Mouse (Mus musculus) heart, embryonic 16.5 days (tissue): ENCODE measurements at regions not wholly inside any gene's neighbourhood (a gene's known extent, or its start where the extent isn't known, plus 50 kb on each side); places are given as distances from the start of the nearest gene placed in this dataset.

Experiments used
- ATAC-seq: fragments of 200-750 bp; cut with Nextera tagmentation; replicated peaks from 2 replicates; pipeline ENCODE4 v1.8.0; 2017; ENCODE audit warnings: moderate number of reproducible peaks; ENCODE audit not compliant: insufficient read depth, low FRiP score; ENCODE audit errors: extremely low read depth
- H3K27ac ChIP-seq: fragments of 300-500 bp; sonication (generic); 2 replicates; pipeline ENCODE4 v1.5.1; 2014; ENCODE audit warnings: mild to moderate bottlenecking, low read length, control low read depth, moderate library complexity
- H3K27me3 ChIP-seq: fragments of 300-500 bp; sonication (generic); 2 replicates; pipeline ENCODE4 v1.6.1; 2014; ENCODE audit warnings: low read length, mixed read lengths; ENCODE audit not compliant: control insufficient read depth, insufficient read depth
- H3K36me3 ChIP-seq: fragments of 300-500 bp; sonication (generic); 2 replicates; pipeline ENCODE4 v1.6.1; 2014; ENCODE audit not compliant: control insufficient read depth, insufficient read depth
- H3K4me1 ChIP-seq: fragments of 300-500 bp; sonication (generic); 2 replicates; pipeline ENCODE4 v1.6.1; 2014; ENCODE audit warnings: low read length, mixed read lengths; ENCODE audit not compliant: control insufficient read depth, insufficient read depth
- H3K4me2 ChIP-seq: fragments of 300-500 bp; sonication (generic); 2 replicates; pipeline ENCODE4 v1.6.1; 2014; ENCODE audit warnings: low read depth, mild to moderate bottlenecking, control low read depth, low read length
- H3K4me3 ChIP-seq: fragments of 300-500 bp; sonication (generic); 2 replicates; pipeline ENCODE4 v1.5.1; 2014; ENCODE audit warnings: mild to moderate bottlenecking, control low read depth, low read length
- H3K9ac ChIP-seq: fragments of 300-500 bp; sonication (generic); 2 replicates; pipeline ENCODE4 v1.6.1; 2014; ENCODE audit warnings: low read length, control low read depth
- H3K9me3 ChIP-seq: fragments of 300-500 bp; sonication (generic); replicated peaks from 2 replicates; pipeline ENCODE4 v1.6.1; 2016; ENCODE audit warnings: low read length; ENCODE audit not compliant: control insufficient read depth
- WGBS: fragments of 180-500 bp; shearing (Covaris S2); extraction: QIAGEN DNeasy Blood & Tissue Kit; methylation state at CpG from one replicate; pipeline ENCODE4 v1.1.7; 2014; 5-methylcytosine and 5-hydroxymethylcytosine counted together

DNA sequence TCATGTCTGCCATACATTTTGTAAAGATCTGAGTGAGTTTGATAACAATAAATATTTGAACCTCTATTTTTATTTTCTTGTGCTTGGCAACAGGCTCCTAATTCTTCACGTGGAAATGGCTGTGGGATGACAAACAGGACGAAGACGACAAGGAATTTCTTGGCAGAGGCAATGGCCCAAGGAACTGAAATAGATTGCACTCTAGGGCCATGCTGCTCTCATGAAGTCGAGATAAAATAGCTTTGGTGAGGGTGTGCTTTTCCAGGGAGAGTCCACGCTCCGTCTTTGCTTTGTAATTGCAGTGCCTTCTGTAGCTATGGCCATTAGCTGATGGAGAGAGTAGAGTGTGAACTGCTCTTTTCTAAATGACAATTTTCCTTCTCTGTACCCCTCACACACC is 50.9 kb upstream of the 1810046K07Rik start:
- 26% methylated on average over 6 of the region's 6 CpGs for WGBS
- H3K4me1 ChIP-seq, result peaks cover 6% of the 10 kb centered on the region
- no peaks in the 10 kb centered on the region for H3K27me3 ChIP-seq
- H3K9ac ChIP-seq, result no peak overlapping the region
- H3K27ac ChIP-seq, result peak overlapping the region; percentile 29
- H3K36me3 ChIP-seq, result no peaks in the 10 kb centered on the region
- no peaks in the 10 kb centered on the region; the same call in 1 of the 2 replicates for H3K9me3 ChIP-seq
- H3K4me3 ChIP-seq, result no peak overlapping the region
- no peak overlapping the region for H3K4me2 ChIP-seq
- ATAC-seq, result 0 out of 2 replicates have a peak, but pooled peaks have one; percentile 58

DNA sequence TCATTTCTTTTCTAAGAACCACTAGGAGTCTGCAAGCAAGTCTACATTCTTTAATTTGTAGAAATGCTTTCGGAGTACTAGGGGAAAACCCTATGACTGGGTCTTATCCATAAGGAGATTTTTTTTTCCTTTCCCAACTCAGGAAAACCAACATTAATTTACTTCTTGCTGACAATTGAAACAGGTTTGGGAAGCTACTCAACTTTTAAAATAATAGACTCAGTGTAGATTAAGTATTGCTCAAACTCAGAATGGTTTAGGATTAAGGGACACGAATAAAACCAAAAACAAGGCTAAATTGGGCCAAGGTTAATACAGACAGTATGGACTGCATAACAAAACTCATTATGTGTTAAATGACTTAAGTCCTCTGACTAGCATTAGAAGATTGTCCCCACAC is 65.2 kb upstream of the 1810046K07Rik start:
- no peaks in the 10 kb centered on the region for H3K9me3 ChIP-seq
- no peaks in the 10 kb centered on the region for H3K27me3 ChIP-seq
- ATAC-seq, result no peak
- no peaks in the 10 kb centered on the region for H3K36me3 ChIP-seq
- no peak overlapping the region for H3K4me2 ChIP-seq
- no peak overlapping the region for H3K27ac ChIP-seq
- H3K9ac ChIP-seq, result no peak overlapping the region
- H3K4me1 ChIP-seq, result peaks cover 9% of the 10 kb centered on the region
- WGBS, result 89% methylated on average over 2 of the region's 2 CpGs
- H3K4me3 ChIP-seq, result no peak overlapping the region

DNA sequence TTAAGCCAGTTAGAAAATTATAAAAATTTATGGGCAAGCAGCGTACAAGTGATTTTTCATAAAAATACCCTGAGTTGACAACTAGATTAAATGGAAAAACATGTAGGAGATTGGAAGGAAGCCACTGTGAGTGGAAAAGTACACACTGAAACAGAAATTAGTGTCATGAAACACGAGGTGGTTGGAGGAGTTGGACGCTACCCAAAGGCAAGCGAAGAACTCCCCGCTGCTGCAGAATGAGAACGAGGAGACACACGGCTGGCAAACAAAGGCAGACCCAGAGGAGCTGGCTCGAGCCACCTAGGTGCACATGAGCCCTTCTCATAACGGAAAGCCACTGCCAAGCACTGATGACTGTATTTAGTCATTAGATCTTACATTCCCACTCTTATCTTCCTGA is 65.7 kb upstream of the 1810046K07Rik start:
- no peak overlapping the region for H3K9ac ChIP-seq
- H3K4me1 ChIP-seq, result peaks cover 9% of the 10 kb centered on the region
- no peak overlapping the region for H3K4me3 ChIP-seq
- ATAC-seq, result no peak
- no peaks in the 10 kb centered on the region for H3K36me3 ChIP-seq
- H3K4me2 ChIP-seq, result no peak overlapping the region
- no peak overlapping the region for H3K27ac ChIP-seq
- WGBS, result 42% methylated on average over 9 of the region's 9 CpGs
- no peaks in the 10 kb centered on the region for H3K27me3 ChIP-seq
- H3K9me3 ChIP-seq, result no peaks in the 10 kb centered on the region

DNA sequence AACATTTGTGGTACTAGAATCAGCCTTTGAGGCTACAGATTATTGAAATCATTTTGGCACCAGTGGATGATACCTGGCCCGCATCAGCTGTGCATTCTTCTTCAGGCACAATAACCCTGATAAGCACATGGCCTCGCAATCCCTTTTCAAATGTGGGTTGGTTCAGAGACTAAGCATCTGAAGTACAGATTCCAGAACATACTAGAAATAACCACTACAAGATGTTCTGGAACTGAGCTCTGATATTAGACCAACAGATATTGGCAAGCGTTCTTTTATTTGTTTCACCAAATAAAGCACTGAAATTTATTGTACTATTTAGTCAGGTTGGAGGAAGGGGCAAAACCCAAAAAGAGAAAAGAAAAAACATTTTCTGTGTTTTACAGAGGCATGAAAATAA is 68.1 kb upstream of the 1810046K07Rik start:
- H3K27ac ChIP-seq, result no peak overlapping the region
- WGBS, result 68% methylated on average over 3 of the region's 3 CpGs

DNA sequence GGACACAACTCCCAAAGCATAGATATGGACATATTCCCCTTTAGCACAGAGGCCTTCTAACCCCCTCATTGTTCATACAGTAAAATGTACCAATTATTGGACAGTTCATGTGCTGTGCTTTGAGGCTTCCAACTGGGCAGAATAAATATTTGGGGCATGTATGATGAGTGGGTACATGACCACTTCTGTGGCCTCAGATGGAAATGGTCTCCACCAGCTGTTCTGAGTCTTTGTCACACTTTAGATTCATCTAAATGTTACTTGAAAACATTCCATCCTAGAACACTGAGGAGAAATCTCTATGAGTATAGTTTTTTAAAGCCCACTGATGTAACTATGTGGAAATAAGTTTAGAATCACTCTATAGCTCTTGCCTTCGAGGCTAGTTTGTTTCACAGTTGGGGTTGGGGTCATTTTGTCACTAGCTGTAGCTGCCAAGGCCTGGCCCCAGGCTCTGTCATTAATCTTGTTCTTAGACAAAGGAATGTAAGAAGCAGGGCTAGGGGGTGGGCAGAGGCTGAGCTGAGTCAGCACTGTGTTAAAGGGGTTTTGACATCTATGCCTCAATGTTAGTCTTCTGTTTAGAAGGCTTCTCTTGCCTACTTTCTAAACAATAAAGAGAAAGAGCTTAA is 69.0 kb upstream of the 1810046K07Rik start:
- no peak for ATAC-seq
- Histone ChIP-seq H3K27ac (no peak overlapping the region), H3K9me3 (no peaks in the 10 kb centered on the region), H3K4me3 (no peak overlapping the region), H3K4me2 (no peak overlapping the region), H3K9ac (no peak overlapping the region), H3K36me3 (no peaks in the 10 kb centered on the region), H3K27me3 (no peaks in the 10 kb centered on the region), H3K4me1 (peaks cover 5% of the 10 kb centered on the region)
- 22% methylated on average over 1 of the region's 1 CpGs for WGBS

More for the DNA sequence above, 68.1 kb upstream of the 1810046K07Rik start:
- Histone ChIP-seq H3K4me2 (no peak overlapping the region), H3K9me3 (no peaks in the 10 kb centered on the region), H3K4me1 (peaks cover 5% of the 10 kb centered on the region), H3K27me3 (no peaks in the 10 kb centered on the region), H3K4me3 (no peak overlapping the region), H3K9ac (no peak overlapping the region), H3K36me3 (no peaks in the 10 kb centered on the region)
- ATAC-seq, result no peak

DNA sequence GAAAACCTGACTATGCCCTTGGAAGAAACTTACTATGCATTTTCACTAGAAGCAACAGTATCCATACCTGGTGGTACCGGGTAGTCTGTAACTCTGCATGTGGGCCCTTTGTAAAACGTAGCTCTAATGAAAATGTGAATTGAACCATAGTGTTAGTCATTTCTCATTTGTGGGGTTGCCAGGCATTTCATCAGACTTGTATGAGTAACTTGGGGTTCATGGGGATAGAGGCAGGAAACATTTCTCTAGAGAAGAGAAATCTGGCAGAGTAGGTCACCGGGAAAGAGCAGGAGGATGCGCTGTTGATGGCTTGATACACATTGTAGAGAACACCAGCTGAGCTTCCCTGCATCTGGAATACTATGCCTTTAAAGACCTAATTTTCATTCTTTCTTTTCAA is 70.2 kb upstream of the 1810046K07Rik start:
- ATAC-seq, result no peak
- H3K4me1 ChIP-seq, result peaks cover 3% of the 10 kb centered on the region
- no peak overlapping the region for H3K4me3 ChIP-seq
- H3K9ac ChIP-seq, result no peak overlapping the region
- no peak overlapping the region for H3K4me2 ChIP-seq
- H3K27ac ChIP-seq, result no peak overlapping the region
- no peaks in the 10 kb centered on the region for H3K9me3 ChIP-seq
- 89% methylated on average over 4 of the region's 4 CpGs for WGBS
- H3K36me3 ChIP-seq, result no peaks in the 10 kb centered on the region
- H3K27me3 ChIP-seq, result no peaks in the 10 kb centered on the region

DNA sequence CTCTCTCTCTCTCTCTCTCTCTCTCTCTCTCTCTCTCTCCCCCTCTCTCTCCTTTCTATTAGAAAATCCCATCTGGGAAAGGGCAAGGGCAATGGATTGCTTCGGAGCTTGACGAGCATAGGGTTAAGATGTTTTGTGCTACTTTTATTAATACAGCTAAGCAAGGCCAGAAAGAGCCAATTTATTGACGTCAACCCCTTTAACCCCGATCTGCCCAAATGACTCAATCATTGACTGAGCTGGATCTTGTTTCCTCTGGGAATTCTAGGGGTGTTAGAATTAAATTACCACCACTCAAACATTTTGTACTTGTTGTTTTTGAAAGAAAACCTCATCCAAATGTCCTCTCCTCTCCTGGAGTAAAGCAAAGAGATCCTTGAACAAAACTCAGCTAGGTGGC is 70.6 kb upstream of the 1810046K07Rik start:
- no peak for ATAC-seq
- H3K27ac ChIP-seq, result no peak overlapping the region
- 77% methylated on average over 4 of the region's 4 CpGs for WGBS
- H3K4me2 ChIP-seq, result no peak overlapping the region
- H3K9ac ChIP-seq, result no peak overlapping the region
- H3K4me3 ChIP-seq, result no peak overlapping the region
- peaks cover 3% of the 10 kb centered on the region for H3K4me1 ChIP-seq
- no peaks in the 10 kb centered on the region for H3K27me3 ChIP-seq
- H3K36me3 ChIP-seq, result no peaks in the 10 kb centered on the region
- H3K9me3 ChIP-seq, result no peaks in the 10 kb centered on the region

DNA sequence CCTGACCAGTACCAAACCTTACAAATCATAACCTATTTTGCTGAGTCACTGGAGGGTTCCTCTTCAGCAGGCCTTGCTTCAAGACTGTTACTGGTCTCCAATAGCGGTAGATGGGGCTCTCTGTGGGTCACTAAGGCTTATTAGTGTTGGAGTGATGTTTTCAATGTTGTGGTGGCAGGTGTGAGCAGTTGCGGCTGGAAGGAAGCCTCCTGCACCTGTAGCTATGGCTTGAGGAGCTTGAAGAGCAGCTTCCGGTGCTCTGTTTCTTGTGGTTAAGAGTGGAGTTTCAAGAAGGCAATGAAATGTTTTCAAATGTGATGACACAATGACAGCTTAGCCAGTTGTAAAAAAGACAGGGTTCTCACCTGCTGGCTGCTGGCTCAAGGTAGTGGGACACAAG is 73.1 kb upstream of the 1810046K07Rik start:
- Histone ChIP-seq H3K9me3 (no peaks in the 10 kb centered on the region), H3K36me3 (no peaks in the 10 kb centered on the region), H3K4me3 (no peak overlapping the region), H3K9ac (no peak overlapping the region), H3K27ac (no peak overlapping the region), H3K4me1 (peaks cover 3% of the 10 kb centered on the region), H3K4me2 (no peak overlapping the region), H3K27me3 (no peaks in the 10 kb centered on the region)
- WGBS, result 83% methylated on average over 3 of the region's 3 CpGs
- ATAC-seq, result 0 out of 2 replicates have a peak, but pooled peaks have one; percentile 41

DNA sequence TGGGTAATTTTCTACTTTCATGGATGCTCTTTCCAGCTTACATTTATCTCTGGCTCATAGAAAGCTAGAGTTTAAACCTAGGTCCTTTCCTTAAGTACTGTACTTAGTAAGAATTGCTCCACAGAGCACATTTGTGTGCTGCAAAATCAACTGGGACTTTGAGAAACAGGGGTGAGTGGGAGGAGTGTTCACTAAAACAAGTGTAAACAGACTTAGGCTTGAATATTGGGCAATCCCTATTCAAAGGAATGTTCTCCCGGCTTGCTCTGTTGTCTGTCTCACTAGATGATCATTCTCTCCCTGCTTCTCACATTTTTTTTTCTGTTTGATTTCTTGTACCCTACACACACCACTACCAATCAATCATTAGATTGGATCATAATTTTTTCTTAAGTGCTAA is 79.3 kb upstream of the 1810046K07Rik start:
- H3K9ac ChIP-seq, result no peak overlapping the region
- H3K27ac ChIP-seq, result no peak overlapping the region
- WGBS, result 52% methylated on average over 1 of the region's 1 CpGs
- H3K9me3 ChIP-seq, result no peaks in the 10 kb centered on the region
- H3K27me3 ChIP-seq, result no peaks in the 10 kb centered on the region
- no peak overlapping the region for H3K4me2 ChIP-seq
- H3K36me3 ChIP-seq, result no peaks in the 10 kb centered on the region
- H3K4me1 ChIP-seq, result no peaks in the 10 kb centered on the region
- no peak for ATAC-seq
- no peak overlapping the region for H3K4me3 ChIP-seq
